Comparison of ENCODE assay signal across 21 mouse cellular contexts in genomic region chr13:95382418-95382817, GRCm38 (mm10). TPM values are rescaled to one million over a fixed set of nuclear protein-coding genes. Genes with fewer than 3 reads are reported as not detected.
DNase-seq lines count a peak whose midpoint lies in the region; ATAC-seq and TF ChIP-seq lines count a peak whose summit lies in the region.
"Had no signal": no experiment of that assay in that cellular context is flagged by ENCODE, and none has a peak within 500 bp of the region (broad histone marks: within the 10 kb centered on the region; RNA-seq: fewer than 3 reads in every experiment).

No protein-coding gene starts in this region.

- 52% methylated on average over 5 of the region's 5 CpGs for WGBS in heart, embryonic 12.5 days
- WGBS in heart, adult 2 months: 23% methylated on average over 5 of the region's 5 CpGs

- no peak for TF ChIP-seq CTCF in heart, adult 2 months (IDR thresholded peaks at IDR 0.05)

- H3K27me3 ChIP-seq in heart, embryonic 12.5 days (replicated peaks): peaks cover 8% of the 10 kb centered on the region; the same call in 1 of the 2 replicates
- no peaks in the 10 kb centered on the region for H3K27me3 ChIP-seq in heart, adult 2 months (ENCODE audit: control insufficient read depth, insufficient read depth, low read length)
- H3K27me3 ChIP-seq: forebrain, embryonic 13.5 days; liver, embryonic 13.5 days; neural tube, embryonic 13.5 days had no signal

- H3K27ac ChIP-seq in heart, embryonic 12.5 days (ENCODE audit: poor library complexity, severe bottlenecking): no peak overlapping the region
- no peak overlapping the region for H3K27ac ChIP-seq in heart, adult 2 months
- H3K27ac ChIP-seq: embryonic facial prominence, embryonic 10.5 days; forebrain, embryonic 13.5 days; hindbrain, embryonic 10.5 days; left cerebral cortex, adult 2 months; liver, embryonic 13.5 days; midbrain, embryonic 10.5 days; neural tube, embryonic 13.5 days had no signal

- peak; percentile 32 to 56 for DNase-seq in adrenal gland, adult (ENCODE audit: inconsistent age in 2 of 2, low spot score in 1 of 2)
- DNase-seq in adrenal gland, adult 18-20 months (ENCODE audit: low spot score in 2 of 2): no peak
- no peak for DNase-seq in heart, adult 2 months
- peak; percentile 8 for DNase-seq in adrenal gland, postnatal 10 days
- DNase-seq in ovary, postnatal 36 days (ENCODE audit: low spot score): no peak
- DNase-seq: cerebellum, adult 11-12 months; cerebellum, postnatal 25 days; kidney, adult 2 months; kidney, postnatal 14 days; liver, embryonic 13.5 days; right cerebral cortex, postnatal 14 days; thymus, postnatal 25 days had no signal

- H3K79me2 ChIP-seq in heart, adult 2 months (replicated peaks; ENCODE audit: control insufficient read depth, insufficient read depth, low read length): no peaks in the 10 kb centered on the region

- no peak for TF ChIP-seq EP300 in heart, adult 2 months (IDR thresholded peaks at IDR 0.05; ENCODE audit: insufficient read depth, low read depth, low read length)

- ATAC-seq in heart, embryonic 12.5 days (ENCODE audit: insufficient number of reproducible peaks, low FRiP score): peak; percentile 18; the same call in 1 of the 2 replicates
- peak; percentile 99 for ATAC-seq in granulocyte monocyte progenitor cell, adult 5-6 weeks (replicated peaks; ENCODE audit: poor library complexity, severe bottlenecking)
- no peak for ATAC-seq in CD4-positive, CD25-positive, alpha-beta regulatory T cell, adult 4 months
- ATAC-seq: forebrain, embryonic 13.5 days had no signal

- no peak overlapping the region for H3K4me3 ChIP-seq in heart, embryonic 12.5 days
- no peak overlapping the region for H3K4me3 ChIP-seq in heart, adult 2 months
- H3K4me3 ChIP-seq: embryonic facial prominence, embryonic 10.5 days; forebrain, embryonic 13.5 days; hindbrain, embryonic 10.5 days; left cerebral cortex, adult 2 months; liver, embryonic 13.5 days; midbrain, embryonic 10.5 days; neural tube, embryonic 13.5 days had no signal

- TF ChIP-seq POLR2A in heart, adult 2 months (IDR thresholded peaks at IDR 0.05; ENCODE audit: insufficient read depth, low read depth, low read length): no peak

- H3K4me1 ChIP-seq in heart, embryonic 12.5 days (replicated peaks): peaks cover 7% of the 10 kb centered on the region
- H3K4me1 ChIP-seq in heart, adult 2 months (ENCODE audit: control insufficient read depth, insufficient read depth, low read length): peaks cover 2% of the 10 kb centered on the region; the same call in 1 of the 2 replicates
- H3K4me1 ChIP-seq: forebrain, embryonic 13.5 days; hindbrain, embryonic 10.5 days; liver, embryonic 13.5 days; midbrain, embryonic 10.5 days; neural tube, embryonic 13.5 days had no signal

- intact Hi-C loops in heart, adult 2 months (cut with DNase I): no loop called here

- H3K9ac ChIP-seq in heart, embryonic 12.5 days: no peak overlapping the region
- no peak overlapping the region for H3K9ac ChIP-seq in heart, adult 2 months (ENCODE audit: low read depth, low read length)
- H3K9ac ChIP-seq: forebrain, embryonic 13.5 days; liver, embryonic 13.5 days; neural tube, embryonic 13.5 days had no signal

- no peaks in the 10 kb centered on the region for H3K36me3 ChIP-seq in heart, embryonic 12.5 days
- no peaks in the 10 kb centered on the region for H3K36me3 ChIP-seq in heart, adult 2 months (ENCODE audit: control insufficient read depth, insufficient read depth, low read length)
- H3K36me3 ChIP-seq: embryonic facial prominence, embryonic 10.5 days; hindbrain, embryonic 10.5 days; liver, embryonic 13.5 days; midbrain, embryonic 10.5 days; neural tube, embryonic 13.5 days had no signal

- no peaks in the 10 kb centered on the region for H3K9me3 ChIP-seq in heart, embryonic 12.5 days (replicated peaks)
- H3K9me3 ChIP-seq: embryonic facial prominence, embryonic 10.5 days; forebrain, embryonic 13.5 days; hindbrain, embryonic 10.5 days; liver, embryonic 13.5 days; midbrain, embryonic 10.5 days; neural tube, embryonic 13.5 days had no signal

- H3K4me2 ChIP-seq in heart, embryonic 12.5 days: no peak overlapping the region
- H3K4me2 ChIP-seq: forebrain, embryonic 13.5 days; liver, embryonic 13.5 days; neural tube, embryonic 13.5 days had no signal

RNA-seq across cellular contexts. Expression of gene Aggf1, which starts 7.3 kb away (rescaled TPM):
- total RNA-seq in adrenal gland, adult 18-20 months (2021): 10 to 100 TPM; 33.3 to 40.1 TPM
- polyA plus RNA-seq in heart, embryonic 12.5 days (2016; fragmentation: Nextera tagmentation; extraction: Ambion mirVana): 30.3 and 31.6 TPM in 2 replicates
- total RNA-seq in heart, adult 2 months (2021): 10 to 100 TPM; 21.8 to 24.1 TPM
- 9.3 and 13.9 TPM in 2 replicates for polyA plus RNA-seq in heart, adult 2 months (2012; rRNA removed)
- 10 to 100 TPM; 30.0 to 36.7 TPM for total RNA-seq in adrenal gland, postnatal 10 days (2021)
- total RNA-seq in granulocyte monocyte progenitor cell, adult 5-6 weeks (2014; fragmentation: Nextera tagmentation): 28.1 and 37.4 TPM in 2 replicates
- total RNA-seq in granulocyte monocyte progenitor cell, adult 5-6 weeks (2017): 41.3 and 52.6 TPM in 2 replicates
- polyA plus RNA-seq in CD4-positive, CD25-positive, alpha-beta regulatory T cell, adult 4 months (2017; shearing (Covaris generic)): 10 to 100 TPM in 1 of 2 experiments, 1 to 10 TPM in 1; 9.9 to 13.6 TPM

RNA-seq across cellular contexts. Expression of gene Zbed3, which starts 59.0 kb away (rescaled TPM):
- 10 to 100 TPM; 21.4 to 29.3 TPM for total RNA-seq in adrenal gland, adult 18-20 months (2021)
- polyA plus RNA-seq in heart, embryonic 12.5 days (2016; fragmentation: Nextera tagmentation; extraction: Ambion mirVana): 60.0 and 64.3 TPM in 2 replicates
- total RNA-seq in heart, adult 2 months (2021): 10 to 100 TPM; 14.6 to 15.4 TPM
- polyA plus RNA-seq in heart, adult 2 months (2012; rRNA removed): 21.0 and 26.6 TPM in 2 replicates
- 10 to 100 TPM; 34.9 to 36.3 TPM for total RNA-seq in adrenal gland, postnatal 10 days (2021)
- 32.4 and 32.9 TPM in 2 replicates for total RNA-seq in granulocyte monocyte progenitor cell, adult 5-6 weeks (2014; fragmentation: Nextera tagmentation)
- 4.6 and 5.0 TPM in 2 replicates for total RNA-seq in granulocyte monocyte progenitor cell, adult 5-6 weeks (2017)
- 1 to 10 TPM in 1 of 2 experiments, under 1 TPM in 1; 0.62 to 1.1 TPM for polyA plus RNA-seq in CD4-positive, CD25-positive, alpha-beta regulatory T cell, adult 4 months (2017; shearing (Covaris generic))

Comparison
In these comparisons a context has a peak if more than half of its experiments do, and no peak if none do; other contexts are left out.
1. DNase-seq: peak in adrenal gland, adult (2 of 2) and adrenal gland, postnatal 10 days (single experiment); none in adrenal gland, adult 18-20 months (0 of 2), heart, adult 2 months (0 of 2) and ovary, postnatal 36 days (single experiment).